Mouse (Mus musculus) lung, postnatal 0 days (tissue): ENCODE measurements at regions not wholly inside any gene's neighbourhood (a gene's known extent, or its start where the extent isn't known, plus 50 kb on each side); places are given as distances from the start of the nearest gene placed in this dataset.

Source experiments
- CTCF ChIP-seq: IDR thresholded peaks from 2 replicates; pipeline ENCODE4 v1.5.1; 2016; ENCODE audit warnings: antibody characterized with exemption, mild to moderate bottlenecking
- EP300 ChIP-seq: IDR thresholded peaks from 2 replicates; pipeline ENCODE4 v1.6.1; 2016; ENCODE audit warnings: antibody characterized with exemption, mild to moderate bottlenecking, control low read depth

- no peak for TF ChIP-seq EP300
- TF ChIP-seq CTCF, result no peak
Measured at GRCm38 (mm10) chr10:109490765-109491164, 480.0 kb upstream of the Syt1 start.
